Mouse (Mus musculus) midbrain, embryonic 16.5 days (tissue): ENCODE measurements at regions not wholly inside any gene's neighbourhood (a gene's known extent, or its start where the extent isn't known, plus 50 kb on each side); places are given as distances from the start of the nearest gene placed in this dataset.
A peak's percentile ranks its signal among the peaks of the same experiment; 100 is the strongest.

Source experiments
- ATAC-seq: fragments of 200-750 bp; cut with Nextera tagmentation; 2 replicates; pipeline ENCODE4 v1.8.0; 2017; ENCODE audit warnings: moderate TSS enrichment
- H3K27ac ChIP-seq: fragments of 300-500 bp; sonication (generic); 2 replicates; pipeline ENCODE4 v1.5.1; 2014; ENCODE audit warnings: mild to moderate bottlenecking, low read length, mixed read lengths
- H3K27me3 ChIP-seq: fragments of 300-500 bp; sonication (generic); 2 replicates; pipeline ENCODE4 v1.6.1; 2014; ENCODE audit warnings: low read depth, low read length, mixed read lengths; ENCODE audit not compliant: control insufficient read depth, insufficient read depth
- H3K36me3 ChIP-seq: fragments of 300-500 bp; sonication (generic); 2 replicates; pipeline ENCODE4 v1.6.1; 2014; ENCODE audit warnings: mild to moderate bottlenecking, low read length, moderate library complexity, mixed read lengths; ENCODE audit not compliant: control insufficient read depth, insufficient read depth
- H3K4me1 ChIP-seq: fragments of 300-500 bp; sonication (generic); 2 replicates; pipeline ENCODE4 v1.6.1; 2014; ENCODE audit warnings: mild to moderate bottlenecking, low read length, mixed read lengths; ENCODE audit not compliant: control insufficient read depth, insufficient read depth
- H3K4me2 ChIP-seq: fragments of 300-500 bp; sonication (generic); 2 replicates; pipeline ENCODE4 v1.6.1; 2014; ENCODE audit warnings: mild to moderate bottlenecking, low read length, mixed read lengths
- H3K4me3 ChIP-seq: fragments of 300-500 bp; sonication (generic); 2 replicates; pipeline ENCODE4 v1.5.1; 2014; ENCODE audit warnings: low read depth, mild to moderate bottlenecking, low read length, moderate library complexity, mixed read lengths
- H3K9ac ChIP-seq: fragments of 300-500 bp; sonication (generic); 2 replicates; pipeline ENCODE4 v1.6.1; 2014; ENCODE audit warnings: low read depth, low read length, mixed read lengths
- H3K9me3 ChIP-seq: fragments of 300-500 bp; sonication (generic); replicated peaks from 2 replicates; pipeline ENCODE4 v1.6.1; 2014; ENCODE audit warnings: mild to moderate bottlenecking, low read length, mixed read lengths; ENCODE audit not compliant: control insufficient read depth, poor library complexity, severe bottlenecking
- WGBS: fragments of 180-500 bp; shearing (Covaris S2); extraction: QIAGEN DNeasy Blood & Tissue Kit; methylation state at CpG from one replicate; pipeline ENCODE4 v1.1.7; 2014; 5-methylcytosine and 5-hydroxymethylcytosine counted together

- H3K36me3 ChIP-seq, result no peaks in the 10 kb centered on the region
- no peak overlapping the region for H3K9ac ChIP-seq
- no peak overlapping the region for H3K27ac ChIP-seq
- no peak for ATAC-seq
- no peaks in the 10 kb centered on the region for H3K4me1 ChIP-seq
- H3K4me3 ChIP-seq, result no peak overlapping the region
- no peaks in the 10 kb centered on the region for H3K9me3 ChIP-seq
- H3K27me3 ChIP-seq, result no peaks in the 10 kb centered on the region
- WGBS, result 86% methylated on average over 2 of the region's 2 CpGs
- H3K4me2 ChIP-seq, result no peak overlapping the region
Measured at GRCm38 (mm10) chr12:68947240-68947639, 211.7 kb downstream of the Rps29 start.

- H3K36me3 ChIP-seq, result no peaks in the 10 kb centered on the region
- H3K27ac ChIP-seq, result no peak overlapping the region
- no peaks in the 10 kb centered on the region for H3K27me3 ChIP-seq
- H3K4me2 ChIP-seq, result peak overlapping the region; percentile 12; the same call in 1 of the 2 replicates
- peaks cover 3% of the 10 kb centered on the region; the same call in 1 of the 2 replicates for H3K4me1 ChIP-seq
- H3K4me3 ChIP-seq, result no peak overlapping the region
- H3K9ac ChIP-seq, result no peak overlapping the region
- no peak; the same call in 1 of the 2 replicates for ATAC-seq
- H3K9me3 ChIP-seq, result no peaks in the 10 kb centered on the region
- WGBS, result 38% methylated on average over 6 of the region's 6 CpGs
Measured at GRCm38 (mm10) chr12:68910590-68910989, 248.4 kb downstream of the Rps29 start.

GRCm38 (mm10) chr12:68904770-68905169 is 254.2 kb downstream of the Rps29 start:
- Histone ChIP-seq H3K4me3 (no peak overlapping the region), H3K27ac (no peak overlapping the region), H3K4me2 (no peak overlapping the region), H3K9me3 (no peaks in the 10 kb centered on the region), H3K27me3 (no peaks in the 10 kb centered on the region), H3K36me3 (no peaks in the 10 kb centered on the region), H3K4me1 (no peaks in the 10 kb centered on the region), H3K9ac (no peak overlapping the region)
- ATAC-seq, result no peak
- 100% methylated on average over 1 of the region's 1 CpGs for WGBS

GRCm38 (mm10) chr12:68889141-68889540 is 269.8 kb downstream of the Rps29 start:
- Histone ChIP-seq H3K9me3 (no peaks in the 10 kb centered on the region), H3K4me3 (no peak overlapping the region), H3K4me1 (no peaks in the 10 kb centered on the region), H3K27me3 (no peaks in the 10 kb centered on the region), H3K4me2 (no peak overlapping the region), H3K36me3 (no peaks in the 10 kb centered on the region), H3K9ac (no peak overlapping the region), H3K27ac (no peak overlapping the region)
- WGBS, result 88% methylated on average over 3 of the region's 3 CpGs
- no peak for ATAC-seq

- 92% methylated on average over 6 of the region's 6 CpGs for WGBS
- ATAC-seq, result no peak
- no peaks in the 10 kb centered on the region for H3K4me1 ChIP-seq
Measured at GRCm38 (mm10) chr12:68882503-68882902, 276.5 kb downstream of the Rps29 start.

GRCm38 (mm10) chr12:68879425-68879824 is 279.6 kb downstream of the Rps29 start:
- no peaks in the 10 kb centered on the region for H3K9me3 ChIP-seq
- ATAC-seq, result no peak
- no peak overlapping the region for H3K4me2 ChIP-seq
- no peak overlapping the region for H3K27ac ChIP-seq
- H3K4me3 ChIP-seq, result no peak overlapping the region
- H3K4me1 ChIP-seq, result no peaks in the 10 kb centered on the region
- no peaks in the 10 kb centered on the region for H3K27me3 ChIP-seq
- no peak overlapping the region for H3K9ac ChIP-seq
- no peaks in the 10 kb centered on the region for H3K36me3 ChIP-seq

More at GRCm38 (mm10) chr12:68882503-68882902, 276.5 kb downstream of the Rps29 start:
- no peak overlapping the region for H3K9ac ChIP-seq
- H3K9me3 ChIP-seq, result no peaks in the 10 kb centered on the region
- no peaks in the 10 kb centered on the region for H3K27me3 ChIP-seq
- H3K4me2 ChIP-seq, result no peak overlapping the region
- H3K4me3 ChIP-seq, result no peak overlapping the region
- H3K36me3 ChIP-seq, result no peaks in the 10 kb centered on the region
- H3K27ac ChIP-seq, result no peak overlapping the region

- H3K4me1 ChIP-seq, result no peaks in the 10 kb centered on the region
- H3K27me3 ChIP-seq, result no peaks in the 10 kb centered on the region
- no peaks in the 10 kb centered on the region for H3K9me3 ChIP-seq
- no peak overlapping the region for H3K4me2 ChIP-seq
- H3K4me3 ChIP-seq, result no peak overlapping the region
- H3K36me3 ChIP-seq, result no peaks in the 10 kb centered on the region
- no peak for ATAC-seq
- WGBS, result 96% methylated on average over 4 of the region's 4 CpGs
- no peak overlapping the region for H3K9ac ChIP-seq
- H3K27ac ChIP-seq, result no peak overlapping the region
Measured at GRCm38 (mm10) chr12:68871259-68871658, 287.7 kb downstream of the Rps29 start.

GRCm38 (mm10) chr12:68862991-68863356 is 296.0 kb downstream of the Rps29 start:
- Histone ChIP-seq H3K27ac (no peak overlapping the region), H3K4me3 (no peak overlapping the region), H3K4me1 (peaks cover 3% of the 10 kb centered on the region; the same call in 1 of the 2 replicates), H3K9ac (no peak overlapping the region), H3K9me3 (no peaks in the 10 kb centered on the region), H3K36me3 (no peaks in the 10 kb centered on the region), H3K4me2 (no peak overlapping the region), H3K27me3 (no peaks in the 10 kb centered on the region)
- ATAC-seq, result peak; percentile 19; the same call in 1 of the 2 replicates
- WGBS, result 70% methylated on average over 3 of the region's 3 CpGs

GRCm38 (mm10) chr12:68862313-68862990 is 296.5 kb downstream of the Rps29 start:
- H3K4me3 ChIP-seq, result no peak overlapping the region
- no peak overlapping the region for H3K4me2 ChIP-seq
- no peak overlapping the region for H3K27ac ChIP-seq
- H3K9me3 ChIP-seq, result no peaks in the 10 kb centered on the region
- H3K9ac ChIP-seq, result no peak overlapping the region
- no peaks in the 10 kb centered on the region for H3K36me3 ChIP-seq
- H3K4me1 ChIP-seq, result peaks cover 3% of the 10 kb centered on the region; the same call in 1 of the 2 replicates
- peak; percentile 91 for ATAC-seq
- no peaks in the 10 kb centered on the region for H3K27me3 ChIP-seq
- WGBS, result 27% methylated on average over 5 of the region's 5 CpGs
